Mouse (Mus musculus) limb, embryonic 15.5 days (tissue): ENCODE results near the gene Slc22a20. TPM values are rescaled to one million over a fixed set of nuclear protein-coding genes. Genes with fewer than 3 reads are reported as not detected.

Experiments used
- ATAC-seq: fragments of 200-750 bp; cut with Nextera tagmentation; 2 replicates; pipeline ENCODE4 v1.8.0; 2017; ENCODE audit warnings: low read depth, moderate TSS enrichment; ENCODE audit not compliant: insufficient number of reproducible peaks, low FRiP score, low TSS enrichment
- H3K27ac ChIP-seq: fragments of 300-500 bp; sonication (generic); 2 replicates; pipeline ENCODE4 v1.5.1; 2015; ENCODE audit warnings: moderate library complexity, mild to moderate bottlenecking, inconsistent platforms
- H3K27me3 ChIP-seq: fragments of 300-500 bp; sonication (generic); 2 replicates; pipeline ENCODE4 v1.6.1; 2015; ENCODE audit warnings: inconsistent platforms
- H3K36me3 ChIP-seq: fragments of 300-500 bp; sonication (generic); 2 replicates; pipeline ENCODE4 v1.6.1; 2015; ENCODE audit warnings: inconsistent platforms
- H3K4me1 ChIP-seq: fragments of 300-500 bp; sonication (generic); 2 replicates; pipeline ENCODE4 v1.6.1; 2015; ENCODE audit warnings: inconsistent platforms
- H3K4me2 ChIP-seq: fragments of 300-500 bp; sonication (generic); 2 replicates; pipeline ENCODE4 v1.6.1; 2015; ENCODE audit warnings: mild to moderate bottlenecking, inconsistent platforms
- H3K4me3 ChIP-seq: fragments of 300-500 bp; sonication (generic); 2 replicates; pipeline ENCODE4 v1.5.1; 2015; ENCODE audit warnings: mild to moderate bottlenecking, inconsistent platforms
- H3K9ac ChIP-seq: fragments of 300-500 bp; sonication (generic); 2 replicates; pipeline ENCODE4 v1.6.1; 2015; ENCODE audit warnings: inconsistent platforms
- H3K9me3 ChIP-seq: fragments of 300-500 bp; sonication (generic); 2 replicates; pipeline ENCODE4 v1.6.1; 2016; ENCODE audit warnings: inconsistent platforms
- WGBS: fragments of 180-500 bp; shearing (Covaris S2); methylation state at CpG from one replicate; pipeline ENCODE4 v1.1.7; 2015; 5-methylcytosine and 5-hydroxymethylcytosine counted together
- polyA plus RNA-seq: library from polyadenylated mRNA; unstranded; fragments of >200 nt; fragmentation: Nextera tagmentation; extraction: Ambion mirVana; gene quantifications from 2 replicates; pipeline ENCODE4 v1.2.1, GENCODE M21; 2015

The Slc22a20 gene
- polyA plus RNA-seq, 1 experiment from 2014 or later: not detected

- Histone ChIP-seq H3K27me3 (peaks cover 4% of the 10 kb centered on the region; the same call in 1 of the 2 replicates), H3K4me2 (peak overlapping the region; percentile 29; the same call in 1 of the 2 replicates), H3K9me3 (no peaks in the 10 kb centered on the region), H3K4me3 (0 out of 2 replicates have a peak overlapping the region, but pooled peaks have one; percentile 0), H3K36me3 (peaks cover 18% of the 10 kb centered on the region), H3K27ac (0 out of 2 replicates have a peak overlapping the region, but pooled peaks have one; percentile 18), H3K9ac (no peak overlapping the region), H3K4me1 (peaks cover 25% of the 10 kb centered on the region)
- 21% methylated on average over 9 of the region's 9 CpGs for WGBS
- ATAC-seq: no peak
These were observed 64.2 kb downstream of the Slc22a20 start for GRCm38 (mm10) chr19:5921715-5922114.

Other genes starting within 250 kb of the Slc22a20 start
- 59.4 and 64.3 TPM in 2 replicates for gene Ltbp3, start 245.2 kb downstream of the Slc22a20 start, polyA plus RNA-seq
- gene Scyl1, start 214.7 kb downstream of the Slc22a20 start, polyA plus RNA-seq: 81.6 and 85.1 TPM in 2 replicates
- gene Frmd8, start 110.9 kb downstream of the Slc22a20 start, polyA plus RNA-seq: 28.4 and 31.3 TPM in 2 replicates
- 3.4 and 5.2 TPM in 2 replicates for gene Slc25a45, start 108.3 kb downstream of the Slc22a20 start, polyA plus RNA-seq
- gene Tigd3, start 92.0 kb downstream of the Slc22a20 start, polyA plus RNA-seq: 3.1 TPM in 2 replicates
- 117 and 125 TPM in 2 replicates for gene Dpf2, start 73.1 kb downstream of the Slc22a20 start, polyA plus RNA-seq
- 9.2 and 12.6 TPM in 2 replicates for gene Cdc42ep2, start 61.3 kb downstream of the Slc22a20 start, polyA plus RNA-seq
- gene Pola2, start 21.9 kb downstream of the Slc22a20 start, polyA plus RNA-seq: 56.9 and 61.0 TPM in 2 replicates
- gene Capn1, start 29.8 kb upstream of the Slc22a20 start, polyA plus RNA-seq: 21.1 and 26.0 TPM in 2 replicates
- 34.1 and 34.5 TPM in 2 replicates for gene Syvn1, start 60.4 kb upstream of the Slc22a20 start, polyA plus RNA-seq
- 66.8 and 67.5 TPM in 2 replicates for gene Mrpl49, start 71.6 kb upstream of the Slc22a20 start, polyA plus RNA-seq
- 723 and 835 TPM in 2 replicates for gene Fau, start 71.7 kb upstream of the Slc22a20 start, polyA plus RNA-seq
- 33.0 and 33.6 TPM in 2 replicates for gene Znhit2, start 75.0 kb upstream of the Slc22a20 start, polyA plus RNA-seq
- 19.0 and 28.8 TPM in 2 replicates for gene Tm7sf2, start 82.2 kb upstream of the Slc22a20 start, polyA plus RNA-seq
- gene Vps51, start 91.1 kb upstream of the Slc22a20 start, polyA plus RNA-seq: 64.4 and 72.6 TPM in 2 replicates
- gene Tmem262, start 93.9 kb upstream of the Slc22a20 start, polyA plus RNA-seq: not detected in 2 replicates
- 1.8 and 1.9 TPM in 2 replicates for gene Gm28374, start 96.1 kb upstream of the Slc22a20 start, polyA plus RNA-seq
- 88.8 and 93.6 TPM in 2 replicates for gene Zfpl1, start 98.8 kb upstream of the Slc22a20 start, polyA plus RNA-seq
- 26.3 and 27.1 TPM in 2 replicates for gene Cdca5, start 98.8 kb upstream of the Slc22a20 start, polyA plus RNA-seq
- 0.47 TPM in 1 of 2 replicates, not detected in the other for gene AC131692.1, start 108.3 kb upstream of the Slc22a20 start, polyA plus RNA-seq
- 0.22 and 0.28 TPM in 2 replicates for gene Naaladl1, start 119.6 kb upstream of the Slc22a20 start, polyA plus RNA-seq
- 43.7 and 49.1 TPM in 2 replicates for gene Sac3d1, start 132.5 kb upstream of the Slc22a20 start, polyA plus RNA-seq
- 32.3 and 34.7 TPM in 2 replicates for gene Snx15, start 142.2 kb upstream of the Slc22a20 start, polyA plus RNA-seq
- gene Batf2, start 154.8 kb upstream of the Slc22a20 start, polyA plus RNA-seq: 0.13 and 0.24 TPM in 2 replicates
- 89.2 and 89.9 TPM in 2 replicates for gene Arl2, start 155.4 kb upstream of the Slc22a20 start, polyA plus RNA-seq
- 0.19 TPM in 1 of 2 replicates, not detected in the other for gene Majin, start 198.2 kb upstream of the Slc22a20 start, polyA plus RNA-seq
- 1.8 and 2.1 TPM in 2 replicates for gene Gpha2, start 240.2 kb upstream of the Slc22a20 start, polyA plus RNA-seq
- gene Ppp2r5b, start 249.7 kb upstream of the Slc22a20 start, polyA plus RNA-seq: 26.1 and 30.0 TPM in 2 replicates